ENCODE assay signal across 8 mouse cellular contexts in genomic region chr6:5991817-5992755, GRCm38 (mm10).
DNase-seq lines count a peak whose midpoint lies in the region; ATAC-seq and TF ChIP-seq lines count a peak whose summit lies in the region.

No protein-coding gene starts in this region.

- peak overlapping the region; percentile 3; the same call in 1 of the 2 replicates for H3K4me3 ChIP-seq in hindbrain, postnatal 0 days (ENCODE audit: low read length)
- H3K4me3 ChIP-seq in midbrain, embryonic 15.5 days = no peak overlapping the region

- H3K9ac ChIP-seq in hindbrain, postnatal 0 days (replicated peaks; ENCODE audit: low read length) = no peak overlapping the region; the same call in 1 of the 2 replicates
- H3K9ac ChIP-seq in midbrain, embryonic 15.5 days = no peak overlapping the region

- peak; percentile 92 for DNase-seq in 3T3-L1 (ENCODE audit: low read depth, low spot score)
- DNase-seq in brain, adult 2 months (ENCODE audit: low read depth, low spot score) = peak; percentile 89
- peak; percentile 35 to 52 for DNase-seq in frontal cortex, postnatal 25 days (ENCODE audit: low spot score in 2 of 2)
- peak; percentile 81 for DNase-seq in hindbrain, postnatal 0 days (ENCODE audit: low spot score)
- peak; percentile 62 to 66 for DNase-seq in layer of hippocampus, postnatal 36 days
- DNase-seq in urinary bladder, postnatal 25 days (ENCODE audit: low spot score) = peak; percentile 12
- no peak for DNase-seq in natural killer cell, adult 2 months (ENCODE audit: low spot score in 2 of 2)

- TF ChIP-seq CTCF in hindbrain, postnatal 0 days (IDR thresholded peaks at IDR 0.05; ENCODE audit: low read depth) = no peak

- no peak overlapping the region for H3K27ac ChIP-seq in hindbrain, postnatal 0 days
- 0 out of 2 replicates have a peak overlapping the region, but pooled peaks have one; percentile 20 for H3K27ac ChIP-seq in midbrain, embryonic 15.5 days

- H3K36me3 ChIP-seq in hindbrain, postnatal 0 days (ENCODE audit: insufficient read depth, low read length) = no peaks in the 10 kb centered on the region
- H3K36me3 ChIP-seq in midbrain, embryonic 15.5 days (replicated peaks) = no peaks in the 10 kb centered on the region

- 27% methylated on average over 25 of the region's 25 CpGs for WGBS in hindbrain, postnatal 0 days
- 37% methylated on average over 25 of the region's 25 CpGs for WGBS in midbrain, embryonic 15.5 days

- peak; percentile 75; the same call in 1 of the 2 replicates for ATAC-seq in hindbrain, postnatal 0 days
- peak; percentile 77 for ATAC-seq in midbrain, embryonic 15.5 days (replicated peaks)

- H3K4me1 ChIP-seq in hindbrain, postnatal 0 days (ENCODE audit: insufficient read depth, low read length) = peaks cover 5% of the 10 kb centered on the region; the same call in 1 of the 2 replicates
- peaks cover 17% of the 10 kb centered on the region for H3K4me1 ChIP-seq in midbrain, embryonic 15.5 days

- peak overlapping the region; percentile 50 for H3K4me2 ChIP-seq in hindbrain, postnatal 0 days (ENCODE audit: low read depth, low read length)
- H3K4me2 ChIP-seq in midbrain, embryonic 15.5 days = peak overlapping the region; percentile 33

- no peaks in the 10 kb centered on the region for H3K9me3 ChIP-seq in hindbrain, postnatal 0 days (ENCODE audit: low read length)
- no peaks in the 10 kb centered on the region for H3K9me3 ChIP-seq in midbrain, embryonic 15.5 days

- H3K27me3 ChIP-seq in hindbrain, postnatal 0 days (ENCODE audit: insufficient read depth, low read length) = no peaks in the 10 kb centered on the region
- no peaks in the 10 kb centered on the region for H3K27me3 ChIP-seq in midbrain, embryonic 15.5 days (replicated peaks)

Comparison
In these comparisons a context has a peak if more than half of its experiments do, and no peak if none do; other contexts are left out.
1. DNase-seq: peak in 3T3-L1 (single experiment), brain, adult 2 months (single experiment), frontal cortex, postnatal 25 days (2 of 2), hindbrain, postnatal 0 days (single experiment), layer of hippocampus, postnatal 36 days (2 of 2) and urinary bladder, postnatal 25 days (single experiment); none in natural killer cell, adult 2 months (0 of 2).